ENCODE assay signal across 7 mouse cellular contexts in genomic region chr2:167776251-167777168, GRCm38 (mm10).
DNase-seq lines count a peak whose midpoint lies in the region; ATAC-seq and TF ChIP-seq lines count a peak whose summit lies in the region.

No protein-coding gene starts in this region.

- H3K4me1 ChIP-seq in midbrain, embryonic 10.5 days = peaks cover 50% of the 10 kb centered on the region
- 0 out of 2 replicates have a peak, but pooled peaks cover 2% of the 10 kb centered on the region for H3K4me1 ChIP-seq in midbrain, postnatal 0 days (ENCODE audit: insufficient read depth, low read length)
- peaks cover 22% of the 10 kb centered on the region for H3K4me1 ChIP-seq in forebrain, embryonic 13.5 days
- H3K4me1 ChIP-seq in liver, embryonic 12.5 days = peaks cover 56% of the 10 kb centered on the region
- H3K4me1 ChIP-seq in stomach, embryonic 16.5 days (ENCODE audit: control insufficient read depth, insufficient read depth, low read length) = peaks cover 45% of the 10 kb centered on the region

- 61% methylated on average over 24 of the region's 24 CpGs for WGBS in midbrain, embryonic 10.5 days
- WGBS in midbrain, postnatal 0 days = 57% methylated on average over 24 of the region's 24 CpGs
- WGBS in forebrain, embryonic 13.5 days = 67% methylated on average over 24 of the region's 24 CpGs
- WGBS in liver, embryonic 12.5 days (ENCODE audit: insufficient replicate concordance) = 78% methylated on average over 24 of the region's 24 CpGs
- 80% methylated on average over 24 of the region's 24 CpGs for WGBS in stomach, embryonic 16.5 days

- DNase-seq in midbrain, embryonic 10.5 days (ENCODE audit: low spot score) = no peak
- DNase-seq in midbrain, postnatal 0 days (ENCODE audit: low spot score) = no peak
- no peak for DNase-seq in frontal cortex, adult 2 months (ENCODE audit: extremely low spot score in 1 of 2, low spot score in 1 of 2)
- DNase-seq in spleen, postnatal 36 days (ENCODE audit: low spot score in 2 of 2) = no peak

- TF ChIP-seq CTCF in midbrain, postnatal 0 days (IDR thresholded peaks at IDR 0.05) = no peak

- no peaks in the 10 kb centered on the region for H3K9me3 ChIP-seq in midbrain, embryonic 10.5 days (replicated peaks)
- H3K9me3 ChIP-seq in midbrain, postnatal 0 days (ENCODE audit: low read length) = no peaks in the 10 kb centered on the region
- H3K9me3 ChIP-seq in forebrain, embryonic 13.5 days (replicated peaks) = no peaks in the 10 kb centered on the region
- no peaks in the 10 kb centered on the region for H3K9me3 ChIP-seq in liver, embryonic 12.5 days (replicated peaks)
- H3K9me3 ChIP-seq in stomach, embryonic 16.5 days (replicated peaks; ENCODE audit: control insufficient read depth, low read length) = no peaks in the 10 kb centered on the region

- peaks cover 58% of the 10 kb centered on the region for H3K27me3 ChIP-seq in midbrain, embryonic 10.5 days (ENCODE audit: low read depth, poor library complexity, severe bottlenecking)
- no peaks in the 10 kb centered on the region for H3K27me3 ChIP-seq in midbrain, postnatal 0 days (ENCODE audit: insufficient read depth, low read length)
- H3K27me3 ChIP-seq in forebrain, embryonic 13.5 days = no peaks in the 10 kb centered on the region
- H3K27me3 ChIP-seq in liver, embryonic 12.5 days (replicated peaks) = peaks cover 8% of the 10 kb centered on the region; the same call in 1 of the 2 replicates
- H3K27me3 ChIP-seq in stomach, embryonic 16.5 days (ENCODE audit: control insufficient read depth, insufficient read depth, low read length) = no peaks in the 10 kb centered on the region

- peak overlapping the region; percentile 67 for H3K4me3 ChIP-seq in midbrain, embryonic 10.5 days
- H3K4me3 ChIP-seq in midbrain, postnatal 0 days (ENCODE audit: low read depth, low read length) = no peak overlapping the region
- peak overlapping the region; percentile 52 for H3K4me3 ChIP-seq in forebrain, embryonic 13.5 days
- H3K4me3 ChIP-seq in liver, embryonic 12.5 days = no peak overlapping the region
- H3K4me3 ChIP-seq in stomach, embryonic 16.5 days (replicated peaks; ENCODE audit: low read length) = peak overlapping the region; percentile 52

- H3K36me3 ChIP-seq in midbrain, embryonic 10.5 days = no peaks in the 10 kb centered on the region
- H3K36me3 ChIP-seq in midbrain, postnatal 0 days (ENCODE audit: insufficient read depth, low read length) = no peaks in the 10 kb centered on the region
- H3K36me3 ChIP-seq in forebrain, embryonic 13.5 days (ENCODE audit: poor library complexity, severe bottlenecking) = no peaks in the 10 kb centered on the region
- no peaks in the 10 kb centered on the region for H3K36me3 ChIP-seq in liver, embryonic 12.5 days
- no peaks in the 10 kb centered on the region for H3K36me3 ChIP-seq in stomach, embryonic 16.5 days (ENCODE audit: control insufficient read depth, insufficient read depth, low read length)

- H3K27ac ChIP-seq in midbrain, embryonic 10.5 days (replicated peaks) = peak overlapping the region; percentile 85
- H3K27ac ChIP-seq in midbrain, postnatal 0 days (ENCODE audit: low read depth, low read length) = no peak overlapping the region
- H3K27ac ChIP-seq in forebrain, embryonic 13.5 days = no peak overlapping the region
- H3K27ac ChIP-seq in liver, embryonic 12.5 days = peak overlapping the region; percentile 83
- H3K27ac ChIP-seq in stomach, embryonic 16.5 days (ENCODE audit: low read length) = peak overlapping the region; percentile 96

- H3K4me2 ChIP-seq in midbrain, postnatal 0 days (ENCODE audit: low read depth, low read length, poor library complexity, severe bottlenecking) = no peak overlapping the region
- peak overlapping the region; percentile 89 for H3K4me2 ChIP-seq in forebrain, embryonic 13.5 days
- peak overlapping the region; percentile 92 for H3K4me2 ChIP-seq in liver, embryonic 12.5 days
- peak overlapping the region; percentile 75; the same call in 1 of the 2 replicates for H3K4me2 ChIP-seq in stomach, embryonic 16.5 days (ENCODE audit: low read depth, low read length)

- no peak for ATAC-seq in midbrain, postnatal 0 days (ENCODE audit: low FRiP score)
- no peak for ATAC-seq in forebrain, embryonic 13.5 days
- no peak for ATAC-seq in liver, embryonic 12.5 days
- no peak for ATAC-seq in stomach, embryonic 16.5 days (ENCODE audit: insufficient read depth, low FRiP score)

- H3K9ac ChIP-seq in midbrain, postnatal 0 days (replicated peaks; ENCODE audit: low read length, poor library complexity, severe bottlenecking) = no peak overlapping the region
- no peak overlapping the region for H3K9ac ChIP-seq in forebrain, embryonic 13.5 days
- H3K9ac ChIP-seq in liver, embryonic 12.5 days = no peak overlapping the region
- H3K9ac ChIP-seq in stomach, embryonic 16.5 days (ENCODE audit: low read length) = peak overlapping the region; percentile 84

Comparison
In these comparisons a context has a peak if more than half of its experiments do, and no peak if none do; other contexts are left out.
1. H3K27ac ChIP-seq: peak in midbrain, embryonic 10.5 days (single experiment), liver, embryonic 12.5 days (single experiment) and stomach, embryonic 16.5 days (single experiment); none in midbrain, postnatal 0 days (single experiment) and forebrain, embryonic 13.5 days (single experiment).
2. H3K4me3 ChIP-seq: peak in midbrain, embryonic 10.5 days (single experiment), forebrain, embryonic 13.5 days (single experiment) and stomach, embryonic 16.5 days (single experiment); none in midbrain, postnatal 0 days (single experiment) and liver, embryonic 12.5 days (single experiment).